Mouse (Mus musculus) lung, postnatal 25 days (tissue): Measurements from ENCODE around the gene Bcor.

Experiments used
- DNase-seq: peaks from one replicate; pipeline ENCODE4 v3.0.0; 2022; ENCODE audit warnings: low spot score

Bcor gene

DNA sequence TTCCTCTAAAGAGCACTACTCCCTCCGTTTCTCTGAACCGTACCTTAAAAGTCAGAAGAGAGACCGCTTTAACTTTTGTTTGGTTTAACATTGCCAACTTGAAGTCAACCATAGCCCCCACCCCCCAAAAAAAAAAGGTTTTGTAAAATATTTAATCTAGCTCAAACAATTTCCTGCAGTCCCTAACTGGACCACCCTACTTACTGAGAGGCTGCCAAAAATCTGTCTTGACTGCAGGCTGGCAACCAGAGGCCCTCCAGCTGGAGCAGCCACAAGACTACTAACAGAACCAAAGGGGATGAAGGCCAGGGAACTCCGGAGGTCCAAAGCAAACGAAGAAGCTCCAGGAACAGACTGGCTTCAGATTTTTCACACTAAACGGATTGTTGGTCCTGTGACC is 156.2 kb downstream of the Bcor start:
- DNase-seq = no peak

DNA sequence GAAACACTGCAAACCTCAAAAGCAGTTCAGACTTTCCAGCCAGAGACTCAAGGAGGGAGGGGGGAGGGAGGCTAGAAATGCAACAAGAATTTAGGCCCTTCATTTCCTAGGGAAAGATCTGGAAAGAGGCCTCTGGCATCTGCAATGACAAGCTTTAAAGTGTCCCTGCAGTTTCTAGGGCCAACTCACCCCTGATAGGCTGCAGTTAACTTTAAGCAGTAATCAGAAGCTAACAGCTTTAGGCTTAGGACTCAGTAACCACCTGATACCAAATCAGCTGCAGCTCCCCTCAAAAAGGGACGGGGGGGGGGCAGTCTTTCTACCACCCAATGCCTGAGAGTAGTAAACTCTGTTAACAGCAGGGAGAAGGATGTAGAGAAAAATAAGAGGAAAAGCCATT is 156.6 kb downstream of the Bcor start:
- no peak for DNase-seq

DNA sequence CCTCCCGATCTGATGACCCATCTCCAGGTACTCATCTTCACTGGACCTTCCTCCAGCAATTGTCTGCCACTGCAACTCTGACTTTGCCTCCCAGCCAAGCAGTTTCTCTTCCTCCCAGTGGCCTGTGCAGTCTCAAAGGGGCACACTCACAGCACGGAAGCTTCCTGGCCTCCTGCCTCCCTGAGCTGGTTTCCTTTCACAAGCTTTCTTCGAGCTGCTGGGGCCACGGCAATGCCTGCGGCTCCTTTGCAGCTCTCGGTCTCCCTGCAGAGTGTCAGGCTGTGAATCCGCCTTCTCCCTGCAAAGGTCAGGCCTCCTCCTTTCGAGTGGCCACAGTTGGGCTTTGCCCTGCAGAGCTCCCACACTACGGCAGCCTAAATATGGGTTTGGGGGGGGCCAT is 157.0 kb downstream of the Bcor start:
- DNase-seq = no peak

DNA sequence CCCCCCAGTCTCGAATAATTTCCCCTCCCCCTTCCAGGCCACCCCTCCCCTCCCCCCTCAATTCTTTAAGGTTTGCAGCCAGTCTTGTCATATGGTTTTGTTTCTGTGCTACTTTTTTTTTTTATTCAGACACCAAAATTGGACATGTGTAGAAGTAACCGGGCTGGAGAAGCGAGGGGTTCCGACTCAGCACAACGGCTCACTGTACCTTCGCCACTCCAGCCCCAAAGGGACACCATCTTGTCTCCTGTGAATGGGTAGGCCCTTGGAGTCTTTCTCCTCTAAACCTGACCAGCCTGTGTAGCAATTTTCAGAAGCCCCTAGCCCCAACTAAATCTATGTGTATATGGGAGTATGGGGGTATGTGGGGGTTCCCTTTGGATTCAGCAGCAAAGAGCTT is 157.6 kb downstream of the Bcor start:
- DNase-seq = no peak

DNA sequence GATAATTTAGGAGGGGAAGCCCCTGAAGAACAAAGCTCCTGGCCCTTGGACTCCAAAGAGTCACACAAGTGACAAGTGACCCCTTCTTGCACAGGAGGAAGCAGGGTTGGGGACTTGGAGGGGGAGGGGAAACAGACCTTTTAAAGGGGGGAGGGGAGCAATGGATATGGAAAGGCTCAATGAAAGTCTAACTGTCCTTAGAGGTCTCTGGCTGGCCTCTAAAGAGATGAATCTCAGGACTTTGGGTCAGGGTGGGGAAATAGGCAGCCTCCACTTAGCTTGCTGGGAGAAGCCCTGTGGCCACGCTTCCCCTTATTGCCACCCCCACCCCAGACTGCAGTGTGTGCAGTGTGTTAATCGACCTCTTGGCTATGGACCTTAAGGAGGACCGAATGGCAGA is 158.2 kb downstream of the Bcor start:
- no peak for DNase-seq

DNA sequence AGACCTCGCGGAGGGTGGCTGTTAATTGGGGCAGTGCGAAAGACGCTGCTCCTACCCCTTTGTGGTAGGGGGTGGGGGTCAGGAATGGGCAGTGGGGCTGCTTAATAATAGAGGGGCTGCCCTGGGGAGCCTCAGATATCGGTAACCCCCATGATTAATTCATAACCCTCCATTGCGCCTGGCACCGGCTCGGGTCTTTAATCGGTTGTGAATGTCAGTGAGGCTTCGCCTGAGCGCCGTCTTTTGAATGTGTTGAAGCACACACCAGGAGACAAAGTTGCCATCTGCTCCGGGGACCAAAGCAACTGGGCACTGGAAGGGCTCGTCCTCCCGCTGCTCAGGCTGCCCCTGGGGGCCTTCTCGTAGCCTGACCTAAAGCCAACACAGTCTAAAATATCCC is 158.8 kb downstream of the Bcor start:
- DNase-seq = no peak

DNA sequence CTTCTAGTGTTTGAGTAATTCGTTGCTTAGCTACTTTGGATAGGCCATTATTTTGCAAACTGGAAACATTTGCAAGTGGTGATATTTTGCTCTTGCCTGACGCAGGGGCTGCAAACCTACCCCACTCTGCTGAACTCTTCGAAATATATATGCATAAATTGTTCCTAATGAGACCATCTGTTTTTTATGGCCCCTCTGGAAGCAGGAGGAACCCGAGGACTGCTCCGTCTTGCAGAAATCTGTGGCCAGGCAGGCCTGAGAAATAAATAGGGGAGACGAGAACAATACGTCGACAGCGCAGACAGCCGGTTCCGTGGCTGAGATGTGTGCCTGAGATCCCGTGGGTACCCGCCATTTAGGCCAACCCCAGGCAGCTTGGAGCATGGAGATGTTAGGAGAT is 159.5 kb downstream of the Bcor start:
- no peak for DNase-seq

DNA sequence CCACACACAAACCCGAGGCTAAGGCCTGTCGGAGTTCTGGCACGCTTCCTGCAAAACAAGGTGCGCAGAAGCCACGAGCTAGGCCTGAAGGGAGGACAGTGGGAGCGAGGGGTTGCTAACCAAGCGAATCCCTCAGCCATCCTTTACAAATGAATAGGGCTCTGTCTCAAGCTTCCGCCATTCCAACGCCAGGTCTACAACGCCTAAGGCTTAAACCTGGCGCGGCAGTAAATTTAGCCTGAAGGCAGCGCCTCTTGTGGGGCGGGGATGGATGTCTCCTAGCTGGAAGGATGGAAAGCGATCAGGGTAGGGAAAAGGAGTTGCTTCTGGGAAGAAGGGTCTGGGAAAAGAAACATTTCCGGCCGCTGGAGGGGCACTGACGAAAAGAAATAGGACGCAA is 160.2 kb downstream of the Bcor start:
- no peak for DNase-seq

DNA sequence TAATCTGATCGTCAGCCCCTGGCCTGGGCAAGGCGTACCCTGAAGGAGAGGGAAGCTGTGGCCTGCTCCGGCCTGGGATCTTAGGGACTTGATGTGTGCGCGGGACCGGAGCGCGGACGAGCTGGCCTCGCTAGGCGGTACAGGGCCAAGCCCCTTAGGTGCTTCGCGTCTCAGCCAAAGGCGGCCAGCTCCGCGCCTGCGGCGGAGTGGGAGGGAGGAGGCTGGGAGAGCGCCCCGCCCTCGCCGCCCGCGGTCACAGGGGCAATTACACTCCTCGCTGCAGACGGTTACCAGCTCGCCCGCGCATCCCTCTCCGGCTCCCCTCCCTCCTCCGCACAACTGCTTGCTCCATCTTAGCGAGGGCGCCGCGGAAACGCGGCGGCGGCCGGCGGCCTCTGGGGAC is 161.2 kb downstream of the Bcor start:
- peak; percentile 55 for DNase-seq

DNA sequence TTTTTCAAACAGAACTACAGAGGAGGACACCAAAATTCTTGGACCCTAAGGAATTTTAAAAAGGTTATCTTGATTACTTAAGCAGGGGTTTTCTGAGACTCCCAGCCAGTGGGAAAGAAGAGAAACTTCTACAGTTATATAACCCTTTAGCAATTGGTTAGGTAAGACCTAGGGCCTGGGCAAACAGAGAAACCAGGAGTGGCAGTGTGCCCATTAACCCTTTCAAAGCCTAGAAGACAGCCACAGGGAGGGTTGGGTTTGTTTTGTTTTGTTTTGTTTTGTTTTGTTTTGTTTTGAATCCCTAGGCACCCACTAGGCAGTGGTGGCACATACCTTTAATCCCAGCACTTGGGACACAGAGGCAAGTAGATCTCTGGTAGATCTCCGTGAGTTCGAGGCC is 163.3 kb downstream of the Bcor start:
- DNase-seq = peak; percentile 29

DNA sequence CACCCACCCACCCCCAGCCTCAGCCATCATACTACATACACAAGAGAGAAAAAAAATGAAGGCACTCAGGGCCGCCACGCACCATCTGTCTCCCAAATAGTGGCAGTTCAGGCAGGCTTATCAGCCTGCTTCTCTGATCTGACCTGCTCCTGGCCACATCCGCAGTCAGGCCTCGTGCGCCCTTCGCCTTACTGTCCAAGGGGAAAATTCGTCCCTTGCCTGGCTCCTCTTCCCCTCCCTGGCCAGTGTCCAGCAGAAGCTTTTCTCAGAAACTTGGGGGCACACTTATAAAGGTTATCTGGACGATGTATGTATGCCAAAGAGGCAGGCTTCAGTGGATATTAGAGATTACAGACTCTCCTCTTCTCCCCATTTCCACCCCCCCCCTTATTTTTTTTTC is 163.7 kb downstream of the Bcor start:
- DNase-seq = no peak

DNA sequence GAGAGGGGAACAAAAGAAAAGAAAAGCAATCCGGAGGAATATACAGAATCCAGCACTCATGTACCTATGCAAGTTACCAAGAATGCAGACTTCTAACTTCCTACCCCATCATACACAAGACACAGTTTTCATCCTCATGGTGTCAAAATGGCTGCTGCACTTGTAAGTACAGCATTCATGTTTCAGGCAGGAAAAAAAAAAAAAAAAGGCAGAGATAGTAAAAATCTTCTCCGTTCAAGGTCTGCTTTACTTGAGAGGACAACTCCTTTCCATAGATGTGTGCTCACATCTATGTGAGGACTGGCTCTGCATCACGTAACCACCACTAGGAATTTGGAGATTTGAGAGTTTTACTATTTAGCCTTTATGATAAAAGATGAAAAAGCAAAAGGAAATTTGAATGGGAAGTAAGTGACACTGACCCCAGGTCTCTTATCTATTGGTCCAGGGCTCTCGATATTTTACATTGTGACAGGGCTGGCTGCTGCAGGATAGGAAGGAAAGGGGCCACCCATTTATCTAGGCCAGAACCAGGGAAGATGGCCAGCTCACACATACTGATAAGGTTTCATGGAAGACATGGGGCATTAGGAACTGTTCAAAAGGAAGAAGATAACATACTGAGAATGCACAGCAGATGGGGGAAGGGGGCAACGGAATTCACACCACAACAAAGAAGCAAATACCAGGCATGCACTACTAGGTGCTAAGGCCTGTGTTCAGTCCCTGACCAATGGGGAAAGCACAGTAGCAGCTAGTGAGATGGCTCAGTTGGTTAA is 166.3 kb downstream of the Bcor start:
- DNase-seq = no peak

DNA sequence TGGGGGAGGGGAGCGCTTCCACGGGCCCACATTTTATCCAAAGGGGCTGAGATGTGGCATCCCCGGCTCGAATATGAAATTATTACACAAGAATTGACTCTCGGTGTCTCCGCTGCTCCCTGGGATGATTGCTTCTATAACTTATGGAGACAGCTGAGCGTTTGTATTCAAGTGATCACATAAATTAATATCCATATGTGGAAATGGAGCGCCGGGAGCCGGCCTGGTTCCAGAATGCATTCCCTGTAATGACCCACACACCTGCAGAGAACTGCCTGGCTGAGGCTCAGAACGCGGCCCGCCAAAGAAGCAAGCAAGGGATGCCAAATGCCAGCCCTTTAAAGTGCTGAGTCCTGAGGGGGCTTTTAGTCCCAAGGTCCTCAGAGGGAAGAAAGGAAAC is 170.7 kb downstream of the Bcor start:
- no peak for DNase-seq

DNA sequence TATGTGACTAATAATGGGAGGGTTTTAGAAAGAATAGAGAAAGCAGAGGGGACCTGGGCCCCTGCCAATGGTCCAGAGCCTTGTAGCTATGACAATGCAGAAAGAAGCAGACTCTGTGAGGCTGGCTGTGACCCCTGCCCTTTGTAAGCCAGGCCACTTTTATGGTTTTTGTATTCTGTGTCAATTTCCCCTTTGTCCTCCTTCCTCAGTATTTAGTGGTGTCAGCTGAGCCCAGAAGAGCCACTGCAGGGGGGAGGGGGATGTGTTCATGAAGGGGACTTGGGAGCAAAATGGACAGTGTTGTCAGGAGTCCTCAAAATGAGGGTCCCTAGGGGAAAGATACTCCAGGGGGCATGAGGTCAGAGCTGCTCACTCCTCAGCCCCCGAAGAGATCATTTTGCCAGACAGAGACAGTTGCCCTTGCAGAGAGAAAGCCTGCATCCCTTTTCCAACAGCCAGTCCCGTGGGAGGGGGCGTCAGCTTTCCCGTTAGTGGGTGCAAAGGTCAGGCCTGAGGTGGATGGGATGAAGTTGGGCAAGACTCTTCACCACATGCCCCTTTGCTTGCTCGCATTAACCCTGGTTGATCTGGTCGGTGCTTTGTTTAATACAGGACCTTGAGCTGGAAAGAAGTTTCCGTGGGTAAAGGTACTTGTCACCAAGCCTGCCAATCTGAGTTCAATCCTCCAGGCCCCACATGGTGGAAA is 171.8 kb downstream of the Bcor start:
- no peak for DNase-seq

DNA sequence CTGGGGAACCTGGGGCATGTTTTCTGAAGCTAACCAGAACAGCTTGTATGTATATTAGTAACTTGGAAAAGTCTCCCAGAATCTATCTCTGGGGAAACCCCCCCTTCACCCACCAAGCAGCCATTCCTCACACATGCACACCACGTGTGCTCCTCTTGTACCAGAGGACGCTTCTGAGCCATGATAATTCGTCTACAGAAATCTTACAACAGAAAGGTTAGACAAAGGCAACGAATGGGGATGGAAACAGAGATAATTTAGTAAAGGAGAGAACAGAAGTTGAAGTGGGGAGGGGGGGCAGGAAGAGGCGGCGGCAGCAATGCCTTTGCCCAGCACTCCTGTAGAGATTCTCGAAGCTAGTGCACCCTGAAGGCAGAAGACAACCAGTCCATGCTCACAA is 172.6 kb downstream of the Bcor start:
- no peak for DNase-seq
